Mouse (Mus musculus) liver, adult 2 months (tissue): Measurements from ENCODE around the gene Kpnb1.

Experiments used
- CTCF ChIP-seq: fragments of 200-500 bp; IDR thresholded peaks from 2 replicates; pipeline ENCODE4 v1.5.1; 2011; ENCODE audit warnings: low read depth, low read length, control low read depth
- POLR2A ChIP-seq: fragments of 200-500 bp; IDR thresholded peaks from 2 replicates; pipeline ENCODE4 v1.6.1; 2011; ENCODE audit warnings: low read length, control low read depth; ENCODE audit not compliant: insufficient read depth; ENCODE audit errors: extremely low read depth

GRCm38 (mm10) chr11:97156999-97157398 is 30.7 kb downstream of the Kpnb1 start:
- TF ChIP-seq POLR2A, result no peak
- no peak for TF ChIP-seq CTCF
